Mouse (Mus musculus) kidney, adult 2 months (tissue): ENCODE results near the gene Lipn.

ENCODE experiments used
- CTCF ChIP-seq: fragments of 200-500 bp; conservative IDR thresholded peaks from 2 replicates; pipeline ENCODE4 v1.5.1; 2011; ENCODE audit warnings: low read depth, mild to moderate bottlenecking, control low read depth, low read length, moderate library complexity, mixed read lengths; ENCODE audit not compliant: insufficient read depth, insufficient read length
- POLR2A ChIP-seq: fragments of 200-500 bp; IDR thresholded peaks from one replicate; pipeline ENCODE4 v1.6.1; 2011; ENCODE audit warnings: low read depth, low read length, control low read depth

GRCm38 (mm10) chr19:34120107-34120731 is 53.1 kb downstream of the Lipn start:
- TF ChIP-seq CTCF (no peak), POLR2A (no peak)
